Mouse (Mus musculus) retina, postnatal 1 day (tissue): ENCODE data around the gene Elobl.

Experiments
- DNase-seq: peaks from one replicate; pipeline ENCODE4 v3.0.0-alpha.2; 2012

The Elobl gene

DNA sequence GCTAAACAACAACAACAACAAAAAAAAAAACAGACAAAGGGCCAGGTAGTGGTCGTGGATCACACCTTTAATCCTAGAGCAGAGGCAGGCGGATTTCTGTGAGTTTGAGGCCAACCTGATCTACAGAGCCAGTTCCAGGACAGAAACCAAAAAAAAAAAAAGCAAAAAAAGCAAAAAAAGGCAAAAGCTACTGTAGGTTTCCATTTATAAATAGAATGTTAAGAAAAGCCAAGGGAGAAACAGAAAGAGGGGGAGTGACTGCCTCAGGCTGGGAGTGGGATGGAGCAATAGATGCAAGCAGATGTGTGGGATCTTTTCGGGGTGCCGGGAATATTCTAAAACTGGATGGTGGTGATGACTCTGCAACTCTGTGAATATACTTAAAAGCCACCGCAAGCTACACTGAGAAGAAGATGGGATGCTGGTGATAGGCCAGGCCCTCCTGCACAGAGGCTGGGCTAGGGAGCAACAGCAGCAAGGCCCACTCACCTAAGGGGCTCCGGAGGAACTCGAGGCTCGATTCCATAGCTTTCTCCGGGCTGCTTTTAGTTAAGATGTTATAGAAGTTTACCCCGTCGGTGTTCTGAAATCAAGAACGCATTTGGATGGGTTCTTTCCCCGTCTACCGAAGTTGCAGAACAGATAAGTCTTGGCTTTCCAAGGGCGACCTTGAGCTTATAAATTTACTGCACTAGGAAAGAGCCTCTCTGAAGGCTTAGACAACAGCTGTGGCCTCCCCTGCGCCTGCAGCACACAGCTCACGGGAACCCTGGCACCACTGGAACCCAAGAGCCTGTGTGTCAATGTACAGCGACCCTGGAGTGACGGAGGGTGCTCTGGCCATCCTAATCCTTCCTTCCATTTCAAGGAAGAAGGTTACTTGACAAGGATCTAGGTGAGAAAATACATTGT, 32.4 kb downstream of the Elobl start:
- no peak for DNase-seq

DNA sequence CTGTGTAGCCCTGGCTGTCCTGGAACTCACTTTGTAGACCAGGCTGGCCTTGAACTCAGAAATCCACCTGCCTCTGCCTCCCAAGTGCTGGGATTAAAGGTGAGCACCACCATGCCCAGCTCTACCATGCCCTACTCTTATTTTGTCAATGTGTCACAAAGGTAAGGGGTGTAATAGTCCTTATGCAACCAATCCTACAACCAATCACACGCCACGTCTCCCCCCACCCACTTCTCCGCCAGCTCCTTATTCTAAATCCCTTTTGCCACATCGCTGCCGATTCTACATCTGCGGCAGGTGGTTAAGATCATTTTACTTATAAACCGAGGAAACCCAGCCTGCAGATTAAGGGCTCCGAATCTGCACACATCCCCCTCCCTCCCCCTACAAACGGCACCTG, 33.7 kb downstream of the Elobl start:
- DNase-seq: no peak

DNA sequence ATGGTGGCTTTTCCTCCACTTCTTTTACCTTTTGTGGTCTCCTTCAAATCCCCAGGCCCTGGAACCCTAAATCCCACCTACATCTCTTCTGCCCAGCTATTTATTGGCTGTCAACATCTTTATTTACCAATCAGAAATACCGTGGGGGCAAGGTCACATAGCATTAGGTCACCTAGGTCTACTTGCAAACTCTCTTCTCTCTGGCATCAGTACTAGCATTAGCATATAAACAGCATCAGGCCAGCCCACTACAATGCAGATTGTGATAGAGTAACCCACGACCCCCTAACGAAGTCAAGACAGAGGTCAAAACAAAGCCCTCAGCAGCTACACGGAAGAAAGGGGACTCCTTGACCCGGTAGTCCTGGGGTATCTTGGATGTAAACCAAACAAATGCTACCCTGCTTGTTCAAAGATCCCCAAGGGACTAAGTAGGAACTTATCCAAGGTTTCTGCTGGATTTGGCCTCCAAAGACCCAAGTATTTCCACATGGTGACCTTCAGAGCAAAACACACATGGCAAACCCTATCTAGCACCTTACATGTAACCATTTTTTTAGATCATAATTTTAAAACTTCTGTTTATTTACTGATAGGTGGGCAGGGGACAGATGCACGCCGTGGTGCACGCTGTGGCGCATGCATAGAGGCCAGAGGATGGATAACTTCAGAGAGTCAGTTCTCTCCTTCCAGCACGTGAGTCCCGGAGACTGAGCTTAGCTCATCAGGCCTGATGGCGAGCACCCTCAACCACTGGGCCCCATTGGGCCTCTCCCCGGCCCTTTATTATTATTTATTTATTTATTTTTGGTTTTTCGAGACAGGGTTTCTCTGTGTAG, 34.8 kb downstream of the Elobl start:
- DNase-seq: no peak

DNA sequence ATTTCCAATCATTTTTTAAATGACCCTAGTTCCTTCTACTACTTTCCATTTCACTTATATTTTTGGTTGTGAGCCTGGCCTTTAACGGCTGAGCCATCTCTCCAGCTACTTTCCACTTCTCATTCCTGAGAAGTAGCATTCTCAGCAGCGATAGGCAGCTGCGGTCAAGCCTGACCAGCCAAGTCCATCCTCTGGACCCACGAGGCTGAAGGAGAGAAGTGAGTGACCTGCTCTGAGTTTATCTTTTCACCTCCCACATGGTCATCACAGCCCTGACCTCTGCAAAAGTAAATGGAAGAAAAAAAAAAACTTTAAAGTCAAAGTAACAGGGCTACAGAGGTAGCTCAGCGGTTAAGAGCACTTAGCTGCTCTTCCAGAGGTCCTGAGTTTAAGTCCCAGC, 40.2 kb downstream of the Elobl start:
- no peak for DNase-seq
